Mouse (Mus musculus) megakaryocyte-erythroid progenitor cell, adult 5 weeks (primary cell): ENCODE measurements around the gene Tvp23a. TPM values are rescaled to one million over a fixed set of nuclear protein-coding genes. Genes with fewer than 3 reads are reported as not detected.

Source experiments
- polyA plus RNA-seq: library from polyadenylated mRNA; stranded (reverse); fragments of >175 nt; gene quantifications from 2 replicates; pipeline ENCODE4 v1.2.3, GENCODE M21; 2012

The Tvp23a gene
- not detected in 2 replicates for polyA plus RNA-seq

DNA sequence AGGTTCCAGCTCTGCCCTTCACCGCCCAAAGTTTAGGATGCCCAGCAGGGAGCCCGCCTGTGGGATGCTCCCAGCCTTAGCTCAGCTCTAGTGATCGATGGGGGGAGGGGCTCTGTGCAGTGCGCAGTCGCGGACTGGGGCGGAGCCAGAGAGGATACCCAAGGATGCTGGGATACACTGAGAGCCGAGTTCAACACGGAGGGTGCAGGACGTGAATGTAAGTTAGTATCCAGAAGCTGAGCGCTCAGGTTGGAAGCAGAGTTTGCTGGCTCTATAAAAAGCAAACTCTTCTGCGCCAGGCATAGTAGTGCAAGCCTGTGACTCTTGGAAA, at the start of gene Tvp23a:
Gene Tvp23a, minus strand, starts transcription at position 99 of the 331 bp plus-strand sequence.

DNA sequence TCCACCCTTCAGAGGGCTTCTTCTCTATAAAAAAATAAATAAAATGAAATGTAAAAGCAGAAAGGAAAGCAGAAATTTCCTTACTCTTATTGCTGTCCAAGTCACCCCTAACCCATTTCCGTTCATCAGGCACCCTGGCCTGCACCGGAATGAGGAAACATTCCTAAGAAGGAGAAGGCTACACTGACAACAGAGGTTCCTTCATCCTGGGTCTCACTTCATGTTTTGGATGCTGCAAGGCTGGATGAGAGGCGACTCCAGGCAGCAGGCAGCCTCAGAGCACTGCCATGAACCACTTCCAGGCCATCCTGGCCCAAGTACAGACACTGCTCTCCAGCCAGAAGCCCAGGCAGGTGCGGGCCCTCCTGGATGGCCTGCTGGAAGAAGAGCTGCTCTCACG, 32.7 kb upstream of the Tvp23a start, which contains the start of gene Ciita:
Gene Ciita, plus strand, starts transcription at position 203 of the 400 bp plus-strand sequence.

DNA sequence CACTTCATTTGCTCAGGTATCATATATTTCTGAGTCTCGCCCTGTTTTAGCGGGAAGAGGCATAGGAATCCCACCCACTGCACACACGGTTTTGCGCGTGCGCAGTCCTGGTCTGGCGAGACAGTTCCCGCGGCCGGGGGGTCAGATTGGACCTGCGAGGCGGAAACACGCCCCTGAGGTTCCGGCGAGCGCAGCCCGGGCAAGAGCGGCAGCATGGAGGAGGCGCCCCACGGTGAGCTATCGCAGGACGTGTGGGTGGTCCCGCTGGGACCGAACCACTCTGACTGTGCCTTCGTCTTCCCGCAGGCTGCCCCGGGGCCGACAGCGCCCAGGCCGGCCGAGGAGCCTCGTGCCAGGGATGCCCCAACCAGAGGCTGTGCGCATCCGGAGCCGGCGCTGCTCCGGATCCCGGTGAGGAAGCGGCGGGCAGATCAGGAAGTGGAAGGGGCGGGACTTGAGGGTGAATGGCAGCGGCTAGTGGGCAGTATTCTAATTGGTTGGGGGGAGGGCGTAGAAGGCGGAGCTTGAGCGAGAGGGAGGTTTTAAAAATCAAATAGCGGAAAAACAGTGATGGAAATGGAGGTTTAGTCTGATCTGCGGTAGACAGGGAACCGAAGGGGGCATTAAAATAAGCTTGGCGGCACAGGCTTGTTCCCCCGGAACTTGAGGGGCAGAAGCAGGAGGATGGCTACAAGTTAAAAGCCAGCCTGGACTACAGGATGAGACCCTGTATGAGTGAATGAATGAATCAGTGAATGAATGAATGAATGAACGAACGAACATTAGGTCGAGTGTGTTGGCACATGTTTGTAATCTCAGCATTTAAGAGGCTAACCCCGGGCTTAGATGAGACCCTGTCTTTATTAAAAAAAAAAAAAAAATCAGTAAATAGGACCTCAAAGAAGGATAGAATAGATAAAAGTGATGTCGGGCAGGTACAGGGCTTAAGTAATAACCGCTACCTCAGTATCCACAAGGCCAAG, 35.1 kb downstream of the Tvp23a start, which contains the start of gene Nubp1:
Gene Nubp1, plus strand, starts transcription at position 185 of the 983 bp plus-strand sequence.

DNA sequence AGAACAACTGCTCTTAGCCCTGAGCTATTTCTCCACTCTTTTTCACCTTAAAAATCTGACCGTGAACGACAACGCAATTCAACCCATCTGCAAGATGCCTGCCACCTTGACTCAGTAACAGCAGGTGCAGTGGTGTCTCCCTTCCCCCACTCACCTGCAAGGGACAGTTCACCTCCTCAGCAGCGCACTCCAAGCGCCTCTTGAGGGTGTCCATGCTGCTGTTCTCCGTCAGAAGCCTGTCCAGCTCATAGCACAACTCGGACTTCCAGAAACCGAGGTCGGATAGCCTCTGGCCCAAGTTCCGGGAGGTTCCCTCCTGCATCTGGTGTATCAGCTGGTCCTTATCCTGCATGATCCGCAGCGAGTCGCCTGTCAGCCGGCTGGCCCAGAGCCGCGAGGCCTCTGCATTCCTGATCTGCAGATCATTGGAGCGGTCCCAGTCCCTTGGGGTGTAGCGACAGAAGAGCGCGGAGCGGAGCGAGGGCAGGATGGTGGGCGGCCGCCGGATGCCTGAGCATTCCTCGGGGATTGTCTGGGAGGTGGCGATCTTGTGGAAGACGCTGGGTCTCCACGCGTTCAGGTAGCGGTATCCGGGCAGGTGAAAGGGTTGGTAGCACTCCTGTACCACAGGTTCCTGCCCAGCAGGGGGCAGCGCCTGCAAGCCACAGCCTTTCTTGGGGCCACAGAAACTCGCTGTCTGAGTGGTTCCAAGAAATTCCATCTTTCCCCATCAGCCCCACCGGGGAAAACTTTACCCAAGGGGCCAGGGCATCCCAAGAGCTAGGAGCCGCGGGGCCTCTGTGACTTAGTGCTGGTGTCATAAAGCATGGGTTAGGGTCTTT, 52.2 kb downstream of the Tvp23a start, which contains the start of gene Tekt5:
Gene Tekt5, minus strand, starts transcription at position 792 of the 842 bp plus-strand sequence.

Other genes with a start within 250 kb of the Tvp23a start
- 0.03 TPM in 2 replicates for gene Emp2, start 133.4 kb downstream of the Tvp23a start, polyA plus RNA-seq
- 0.13 TPM in 1 of 2 replicates, not detected in the other for gene Tekt5, start 51.9 kb downstream of the Tvp23a start, polyA plus RNA-seq
- 40.2 and 45.9 TPM in 2 replicates for gene Nubp1, start 35.4 kb downstream of the Tvp23a start, polyA plus RNA-seq
- gene Ciita, start 32.7 kb upstream of the Tvp23a start, polyA plus RNA-seq = 2.1 and 2.3 TPM in 2 replicates
- gene Dexi, start 95.7 kb upstream of the Tvp23a start, polyA plus RNA-seq = 22.6 and 24.6 TPM in 2 replicates
- 13.8 and 16.3 TPM in 2 replicates for gene Clec16a, start 98.0 kb upstream of the Tvp23a start, polyA plus RNA-seq